Mouse (Mus musculus): ENCODE data around the gene Mlph.

- TF ChIP-seq POLR2A (IDR thresholded peaks at IDR 0.05; ENCODE audit: extremely low read depth, insufficient read depth, low read length) = no peak
- no peak for TF ChIP-seq CTCF (IDR thresholded peaks at IDR 0.05; ENCODE audit: low read depth, low read length)
Observed at GRCm38 (mm10) chr1:90904729-90905404, 10.0 kb upstream of the Mlph start.

All from liver, adult 2 months (tissue).